Mouse (Mus musculus): ENCODE data around the gene Rabgap1l. TPM values are rescaled to one million over a fixed set of nuclear protein-coding genes. Genes with fewer than 3 reads are reported as not detected.

The Rabgap1l gene
- polyA plus RNA-seq, 1 experiment from 2014 or later: 49.4 TPM

GRCm38 (mm10) chr1:160518552-160518951 is 274.5 kb downstream of the Rabgap1l start:
- no peak overlapping the region for H3K4me3 ChIP-seq (replicated peaks; ENCODE audit: low read length)
- 80% methylated on average over 4 of the region's 4 CpGs for WGBS
- no peaks in the 10 kb centered on the region for H3K36me3 ChIP-seq (ENCODE audit: control insufficient read depth, insufficient read depth)
- no peak overlapping the region for H3K9ac ChIP-seq (replicated peaks; ENCODE audit: low read depth, low read length)
- no peak overlapping the region for H3K4me2 ChIP-seq (ENCODE audit: low read length)
- no peaks in the 10 kb centered on the region for H3K9me3 ChIP-seq (ENCODE audit: control insufficient read depth, low read length)
- no peak overlapping the region for H3K27ac ChIP-seq (ENCODE audit: low read length)
- no peak for ATAC-seq
- no peaks in the 10 kb centered on the region for H3K4me1 ChIP-seq (replicated peaks; ENCODE audit: control insufficient read depth, insufficient read depth, low read length)
- no peaks in the 10 kb centered on the region for H3K27me3 ChIP-seq (replicated peaks; ENCODE audit: control insufficient read depth, insufficient read depth, low read length)

GRCm38 (mm10) chr1:160507766-160508165 is 285.2 kb downstream of the Rabgap1l start:
- Histone ChIP-seq H3K9me3 (ENCODE audit: control insufficient read depth, low read length) (no peaks in the 10 kb centered on the region), H3K4me2 (ENCODE audit: low read length) (no peak overlapping the region), H3K27me3 (replicated peaks; ENCODE audit: control insufficient read depth, insufficient read depth, low read length) (no peaks in the 10 kb centered on the region), H3K4me1 (replicated peaks; ENCODE audit: control insufficient read depth, insufficient read depth, low read length) (no peaks in the 10 kb centered on the region), H3K4me3 (replicated peaks; ENCODE audit: low read length) (no peak overlapping the region), H3K36me3 (ENCODE audit: control insufficient read depth, insufficient read depth) (no peaks in the 10 kb centered on the region), H3K27ac (ENCODE audit: low read length) (no peak overlapping the region), H3K9ac (replicated peaks; ENCODE audit: low read depth, low read length) (no peak overlapping the region)
- no peak for ATAC-seq

- H3K4me2 ChIP-seq (ENCODE audit: low read length): no peak overlapping the region
- H3K36me3 ChIP-seq (ENCODE audit: control insufficient read depth, insufficient read depth): no peaks in the 10 kb centered on the region
- WGBS: 61% methylated on average over 3 of the region's 3 CpGs
- H3K4me3 ChIP-seq (replicated peaks; ENCODE audit: low read length): no peak overlapping the region
- H3K27ac ChIP-seq (ENCODE audit: low read length): no peak overlapping the region
- H3K4me1 ChIP-seq (replicated peaks; ENCODE audit: control insufficient read depth, insufficient read depth, low read length): no peaks in the 10 kb centered on the region
- no peaks in the 10 kb centered on the region for H3K27me3 ChIP-seq (replicated peaks; ENCODE audit: control insufficient read depth, insufficient read depth, low read length)
- no peaks in the 10 kb centered on the region for H3K9me3 ChIP-seq (ENCODE audit: control insufficient read depth, low read length)
- H3K9ac ChIP-seq (replicated peaks; ENCODE audit: low read depth, low read length): no peak overlapping the region
- ATAC-seq: no peak
These were observed 296.0 kb downstream of the Rabgap1l start for GRCm38 (mm10) chr1:160496906-160497577.

- no peak overlapping the region for H3K4me3 ChIP-seq (replicated peaks; ENCODE audit: low read length)
- H3K9ac ChIP-seq (replicated peaks; ENCODE audit: low read depth, low read length): no peak overlapping the region
- H3K27ac ChIP-seq (ENCODE audit: low read length): no peak overlapping the region
- H3K27me3 ChIP-seq (replicated peaks; ENCODE audit: control insufficient read depth, insufficient read depth, low read length): no peaks in the 10 kb centered on the region
- no peaks in the 10 kb centered on the region for H3K4me1 ChIP-seq (replicated peaks; ENCODE audit: control insufficient read depth, insufficient read depth, low read length)
- H3K36me3 ChIP-seq (ENCODE audit: control insufficient read depth, insufficient read depth): no peaks in the 10 kb centered on the region
- ATAC-seq: no peak
- no peak overlapping the region for H3K4me2 ChIP-seq (ENCODE audit: low read length)
- H3K9me3 ChIP-seq (ENCODE audit: control insufficient read depth, low read length): no peaks in the 10 kb centered on the region
- WGBS: 59% methylated on average over 3 of the region's 3 CpGs
These were observed 307.3 kb downstream of the Rabgap1l start for GRCm38 (mm10) chr1:160485731-160486130.

GRCm38 (mm10) chr1:160485028-160485427 is 308.0 kb downstream of the Rabgap1l start:
- no peak for ATAC-seq
- H3K36me3 ChIP-seq (ENCODE audit: control insufficient read depth, insufficient read depth): no peaks in the 10 kb centered on the region
- no peaks in the 10 kb centered on the region for H3K9me3 ChIP-seq (ENCODE audit: control insufficient read depth, low read length)
- no peak overlapping the region for H3K27ac ChIP-seq (ENCODE audit: low read length)
- H3K4me1 ChIP-seq (replicated peaks; ENCODE audit: control insufficient read depth, insufficient read depth, low read length): no peaks in the 10 kb centered on the region
- 55% methylated on average over 7 of the region's 7 CpGs for whole genome bisulfite sequencing
- H3K27me3 ChIP-seq (replicated peaks; ENCODE audit: control insufficient read depth, insufficient read depth, low read length): no peaks in the 10 kb centered on the region
- H3K4me3 ChIP-seq (replicated peaks; ENCODE audit: low read length): no peak overlapping the region
- H3K9ac ChIP-seq (replicated peaks; ENCODE audit: low read depth, low read length): no peak overlapping the region
- H3K4me2 ChIP-seq (ENCODE audit: low read length): no peak overlapping the region

- no peaks in the 10 kb centered on the region for H3K27me3 ChIP-seq (replicated peaks; ENCODE audit: control insufficient read depth, insufficient read depth, low read length)
- no peaks in the 10 kb centered on the region for H3K36me3 ChIP-seq (ENCODE audit: control insufficient read depth, insufficient read depth)
- H3K9me3 ChIP-seq (ENCODE audit: control insufficient read depth, low read length): no peaks in the 10 kb centered on the region
- 75% methylated on average over 2 of the region's 2 CpGs for WGBS
- H3K4me1 ChIP-seq (replicated peaks; ENCODE audit: control insufficient read depth, insufficient read depth, low read length): no peaks in the 10 kb centered on the region
- ATAC-seq: no peak
- H3K4me2 ChIP-seq (ENCODE audit: low read length): no peak overlapping the region
- no peak overlapping the region for H3K9ac ChIP-seq (replicated peaks; ENCODE audit: low read depth, low read length)
- H3K4me3 ChIP-seq (replicated peaks; ENCODE audit: low read length): no peak overlapping the region
- no peak overlapping the region for H3K27ac ChIP-seq (ENCODE audit: low read length)
These were observed 311.4 kb downstream of the Rabgap1l start for GRCm38 (mm10) chr1:160481643-160482042.

- H3K27me3 ChIP-seq (replicated peaks; ENCODE audit: control insufficient read depth, insufficient read depth, low read length): no peaks in the 10 kb centered on the region
- no peak for ATAC-seq
- no peak overlapping the region for H3K4me3 ChIP-seq (replicated peaks; ENCODE audit: low read length)
- no peak overlapping the region for H3K9ac ChIP-seq (replicated peaks; ENCODE audit: low read depth, low read length)
- H3K4me2 ChIP-seq (ENCODE audit: low read length): no peak overlapping the region
- H3K4me1 ChIP-seq (replicated peaks; ENCODE audit: control insufficient read depth, insufficient read depth, low read length): no peaks in the 10 kb centered on the region
- H3K9me3 ChIP-seq (ENCODE audit: control insufficient read depth, low read length): no peaks in the 10 kb centered on the region
- no peak overlapping the region for H3K27ac ChIP-seq (ENCODE audit: low read length)
- no peaks in the 10 kb centered on the region for H3K36me3 ChIP-seq (ENCODE audit: control insufficient read depth, insufficient read depth)
These were observed 325.6 kb downstream of the Rabgap1l start for GRCm38 (mm10) chr1:160467443-160467842.

GRCm38 (mm10) chr1:160465186-160465585 is 327.8 kb downstream of the Rabgap1l start:
- H3K4me2 ChIP-seq (ENCODE audit: low read length): no peak overlapping the region
- H3K4me1 ChIP-seq (replicated peaks; ENCODE audit: control insufficient read depth, insufficient read depth, low read length): no peaks in the 10 kb centered on the region
- H3K27me3 ChIP-seq (replicated peaks; ENCODE audit: control insufficient read depth, insufficient read depth, low read length): no peaks in the 10 kb centered on the region
- H3K27ac ChIP-seq (ENCODE audit: low read length): no peak overlapping the region
- no peaks in the 10 kb centered on the region for H3K36me3 ChIP-seq (ENCODE audit: control insufficient read depth, insufficient read depth)
- ATAC-seq: no peak
- no peak overlapping the region for H3K4me3 ChIP-seq (replicated peaks; ENCODE audit: low read length)
- no peak overlapping the region for H3K9ac ChIP-seq (replicated peaks; ENCODE audit: low read depth, low read length)
- H3K9me3 ChIP-seq (ENCODE audit: control insufficient read depth, low read length): no peaks in the 10 kb centered on the region

GRCm38 (mm10) chr1:160464148-160464547 is 328.9 kb downstream of the Rabgap1l start:
- Histone ChIP-seq H3K36me3 (ENCODE audit: control insufficient read depth, insufficient read depth) (no peaks in the 10 kb centered on the region), H3K4me1 (replicated peaks; ENCODE audit: control insufficient read depth, insufficient read depth, low read length) (no peaks in the 10 kb centered on the region), H3K27me3 (replicated peaks; ENCODE audit: control insufficient read depth, insufficient read depth, low read length) (no peaks in the 10 kb centered on the region), H3K4me3 (replicated peaks; ENCODE audit: low read length) (no peak overlapping the region), H3K9me3 (ENCODE audit: control insufficient read depth, low read length) (no peaks in the 10 kb centered on the region), H3K27ac (ENCODE audit: low read length) (no peak overlapping the region), H3K9ac (replicated peaks; ENCODE audit: low read depth, low read length) (no peak overlapping the region), H3K4me2 (ENCODE audit: low read length) (no peak overlapping the region)
- no peak for ATAC-seq

- Histone ChIP-seq H3K4me2 (ENCODE audit: low read length) (no peak overlapping the region), H3K36me3 (ENCODE audit: control insufficient read depth, insufficient read depth) (no peaks in the 10 kb centered on the region), H3K9me3 (ENCODE audit: control insufficient read depth, low read length) (no peaks in the 10 kb centered on the region), H3K27me3 (replicated peaks; ENCODE audit: control insufficient read depth, insufficient read depth, low read length) (no peaks in the 10 kb centered on the region), H3K4me1 (replicated peaks; ENCODE audit: control insufficient read depth, insufficient read depth, low read length) (no peaks in the 10 kb centered on the region), H3K27ac (ENCODE audit: low read length) (no peak overlapping the region), H3K4me3 (replicated peaks; ENCODE audit: low read length) (no peak overlapping the region), H3K9ac (replicated peaks; ENCODE audit: low read depth, low read length) (no peak overlapping the region)
- no peak for ATAC-seq
- WGBS: 100% methylated on average over 1 of the region's 1 CpGs
These were observed 332.7 kb downstream of the Rabgap1l start for GRCm38 (mm10) chr1:160460346-160460745.
